Mouse (Mus musculus): ENCODE data around the gene Efhc1.

Efhc1 gene

GRCm38 (mm10) chr1:21006775-21007174 lies 55.3 kb downstream of the Efhc1 start:
- no peak for DNase-seq (ENCODE audit: low spot score in 2 of 2)

GRCm38 (mm10) chr1:21007941-21008701 lies 56.7 kb downstream of the Efhc1 start:
- DNase-seq (ENCODE audit: low spot score in 2 of 2) = no peak

- peak; percentile 70 to 73 for DNase-seq (ENCODE audit: low spot score in 2 of 2)
Observed at GRCm38 (mm10) chr1:21008891-21009290, 57.5 kb downstream of the Efhc1 start.

GRCm38 (mm10) chr1:21010282-21010800 lies 58.9 kb downstream of the Efhc1 start:
- no peak for DNase-seq (ENCODE audit: low spot score in 2 of 2)

GRCm38 (mm10) chr1:21014463-21014862 lies 63.0 kb downstream of the Efhc1 start:
- peak; percentile 85 for DNase-seq (ENCODE audit: low spot score in 2 of 2)

GRCm38 (mm10) chr1:21023101-21023500 lies 71.7 kb downstream of the Efhc1 start:
- peak in 1 of 2 experiments; percentile 16 for DNase-seq (ENCODE audit: low spot score in 2 of 2)

GRCm38 (mm10) chr1:21025203-21025602 lies 73.8 kb downstream of the Efhc1 start:
- DNase-seq (ENCODE audit: low spot score in 2 of 2) = no peak

GRCm38 (mm10) chr1:21026534-21026933 lies 75.1 kb downstream of the Efhc1 start:
- DNase-seq (ENCODE audit: low spot score in 2 of 2) = no peak

- DNase-seq (ENCODE audit: low spot score in 2 of 2) = no peak
Observed at GRCm38 (mm10) chr1:21029000-21029399, 77.6 kb downstream of the Efhc1 start.

- DNase-seq (ENCODE audit: low spot score in 2 of 2) = no peak
Observed at GRCm38 (mm10) chr1:21031650-21032049, 80.2 kb downstream of the Efhc1 start.

- DNase-seq (ENCODE audit: low spot score in 2 of 2) = no peak
Observed at GRCm38 (mm10) chr1:21033065-21033791, 81.8 kb downstream of the Efhc1 start.

- DNase-seq (ENCODE audit: low spot score in 2 of 2) = no peak
Observed at GRCm38 (mm10) chr1:21033792-21034119, 82.3 kb downstream of the Efhc1 start.

GRCm38 (mm10) chr1:21035878-21036277 lies 84.5 kb downstream of the Efhc1 start:
- DNase-seq (ENCODE audit: low spot score in 2 of 2) = no peak

- no peak for DNase-seq (ENCODE audit: low spot score in 2 of 2)
Observed at GRCm38 (mm10) chr1:21037881-21038601, 86.6 kb downstream of the Efhc1 start.

- DNase-seq (ENCODE audit: low spot score in 2 of 2) = no peak
Observed at GRCm38 (mm10) chr1:21039564-21039963, 88.1 kb downstream of the Efhc1 start.

- no peak for DNase-seq (ENCODE audit: low spot score in 2 of 2)
Observed at GRCm38 (mm10) chr1:21040173-21040572, 88.7 kb downstream of the Efhc1 start.

Measured in heart, adult 9 months (tissue).